16 mouse cellular contexts compared by ENCODE assay signal in genomic region chr3:85862886-85863285, GRCm38 (mm10). TPM values are rescaled to one million over a fixed set of nuclear protein-coding genes. Genes with fewer than 3 reads are reported as not detected.
"Had no signal": no experiment of that assay in that cellular context is flagged by ENCODE, and none has a peak within 500 bp of the region (broad histone marks: within the 10 kb centered on the region; RNA-seq: fewer than 3 reads in every experiment).

No protein-coding gene starts in this region.

- H3K4me3 ChIP-seq: midbrain, embryonic 10.5 days; midbrain, embryonic 12.5 days; neural tube, embryonic 12.5 days had no signal

- H3K36me3 ChIP-seq: midbrain, embryonic 10.5 days; midbrain, embryonic 12.5 days; neural tube, embryonic 12.5 days had no signal

- DNase-seq: lung, adult 18-20 months; lung, embryonic 14.5 days; lung, postnatal 10 days; lung, postnatal 4 days; midbrain, embryonic 14.5 days; right cerebral cortex, postnatal 14 days; spleen, adult 18-20 months; thymus, adult 18-20 months; thymus, postnatal 14 days; thymus, postnatal 36 days had no signal

- H3K27me3 ChIP-seq: midbrain, embryonic 12.5 days; neural tube, embryonic 12.5 days had no signal

- H3K4me2 ChIP-seq: lung, embryonic 14.5 days; midbrain, embryonic 12.5 days; neural tube, embryonic 12.5 days had no signal

- H3K4me1 ChIP-seq: midbrain, embryonic 12.5 days; neural tube, embryonic 12.5 days had no signal

- H3K27ac ChIP-seq: midbrain, embryonic 10.5 days; midbrain, embryonic 12.5 days; neural tube, embryonic 12.5 days had no signal

RNA-seq across cellular contexts. Expression of gene Glt28d2, which starts 24.4 kb away (rescaled TPM):
- total RNA-seq: megakaryocyte, adult 5-6 weeks had no signal
- polyA plus RNA-seq: midbrain, embryonic 10.5 days had no signal

RNA-seq across cellular contexts. Expression of gene Gm37240, which starts 24.4 kb away (rescaled TPM):
- total RNA-seq: megakaryocyte-erythroid progenitor cell, adult 5-6 weeks had no signal
- polyA plus RNA-seq: neural tube, embryonic 14.5 days had no signal

RNA-seq across cellular contexts. Expression of gene Fam160a1, which starts 45.8 kb away (rescaled TPM):
- total RNA-seq: megakaryocyte, adult 5-6 weeks; megakaryocyte-erythroid progenitor cell, adult 5-6 weeks had no signal
